Mouse (Mus musculus) erythroblast, embryonic 14.5 days (primary cell): ENCODE data around the gene Cs.

Source experiments
- GATA1 ChIP-seq: IDR thresholded peaks from 2 replicates; pipeline ENCODE4 v1.6.1; 2012; ENCODE audit warnings: low read length, inconsistent platforms, mixed read lengths
- TAL1 ChIP-seq: IDR thresholded peaks from 3 replicates; pipeline ENCODE4 v1.6.1; 2012; ENCODE audit warnings: low read length, inconsistent platforms, mixed read lengths

- TF ChIP-seq TAL1 (no peak), GATA1 (no peak)
These were observed 10.0 kb downstream of the Cs start for GRCm38 (mm10) chr10:128347541-128347940.
